Mouse (Mus musculus): Measurements from ENCODE around the gene Mtrex. TPM values are rescaled to one million over a fixed set of nuclear protein-coding genes. Genes with fewer than 3 reads are reported as not detected.

The Mtrex gene
- polyA plus RNA-seq (2015; fragmentation: Nextera tagmentation; extraction: Ambion mirVana), result 62.5 and 63.7 TPM in 2 replicates

GRCm38 (mm10) chr13:112927287-112928001, at the start of gene Mtrex, which contains the start of gene Dhx29:
TSS of gene Mtrex (minus strand) at chr13:112927398.
TSS of gene Dhx29 (plus strand) at chr13:112927454.
- Histone ChIP-seq H3K4me1 (ENCODE audit: control insufficient read depth, insufficient read depth, low read length) (peaks cover 15% of the 10 kb centered on the region), H3K4me2 (ENCODE audit: low read depth, low read length) (peak within 1 kb of the TSS; percentile 62), H3K27me3 (ENCODE audit: control insufficient read depth, insufficient read depth, low read length) (no peaks in the 10 kb centered on the region), H3K4me3 (replicated peaks; ENCODE audit: low read length) (peak within 1 kb of the TSS; percentile 95), H3K36me3 (ENCODE audit: control insufficient read depth, insufficient read depth, low read length) (no peaks in the 10 kb centered on the region), H3K27ac (ENCODE audit: low read length) (peak within 1 kb of the TSS; percentile 85), H3K9ac (ENCODE audit: low read length) (peak within 1 kb of the TSS; percentile 83), H3K9me3 (replicated peaks; ENCODE audit: control insufficient read depth, low read length) (no peaks in the 10 kb centered on the region)
- ATAC-seq (ENCODE audit: insufficient read depth, low FRiP score), result peak; percentile 98
- WGBS, result under 1% methylated on average over 57 of the region's 57 CpGs

- H3K4me3 ChIP-seq (replicated peaks; ENCODE audit: low read length), result no peak overlapping the region
- no peaks in the 10 kb centered on the region for H3K9me3 ChIP-seq (replicated peaks; ENCODE audit: control insufficient read depth, low read length)
- WGBS, result 39% methylated on average over 10 of the region's 10 CpGs
- H3K27me3 ChIP-seq (ENCODE audit: control insufficient read depth, insufficient read depth, low read length), result 0 out of 2 replicates have a peak, but pooled peaks cover 5% of the 10 kb centered on the region
- H3K4me2 ChIP-seq (ENCODE audit: low read depth, low read length), result no peak overlapping the region; the same call in 1 of the 2 replicates
- no peak for ATAC-seq (ENCODE audit: insufficient read depth, low FRiP score)
- H3K4me1 ChIP-seq (ENCODE audit: control insufficient read depth, insufficient read depth, low read length), result 0 out of 2 replicates have a peak, but pooled peaks cover 2% of the 10 kb centered on the region
- no peak overlapping the region for H3K27ac ChIP-seq (ENCODE audit: low read length)
- H3K36me3 ChIP-seq (ENCODE audit: control insufficient read depth, insufficient read depth, low read length), result no peaks in the 10 kb centered on the region
- no peak overlapping the region for H3K9ac ChIP-seq (ENCODE audit: low read length)
Measured at GRCm38 (mm10) chr13:112976720-112977119, 49.5 kb upstream of the Mtrex start.

- Histone ChIP-seq H3K27me3 (ENCODE audit: control insufficient read depth, insufficient read depth, low read length) (no peaks in the 10 kb centered on the region), H3K4me3 (replicated peaks; ENCODE audit: low read length) (no peak overlapping the region), H3K4me2 (ENCODE audit: low read depth, low read length) (no peak overlapping the region), H3K4me1 (ENCODE audit: control insufficient read depth, insufficient read depth, low read length) (no peaks in the 10 kb centered on the region), H3K9me3 (replicated peaks; ENCODE audit: control insufficient read depth, low read length) (no peaks in the 10 kb centered on the region), H3K36me3 (ENCODE audit: control insufficient read depth, insufficient read depth, low read length) (peaks cover 4% of the 10 kb centered on the region; the same call in 1 of the 2 replicates), H3K9ac (ENCODE audit: low read length) (no peak overlapping the region), H3K27ac (ENCODE audit: low read length) (no peak overlapping the region)
- 91% methylated on average over 5 of the region's 5 CpGs for WGBS
- no peak for ATAC-seq (ENCODE audit: insufficient read depth, low FRiP score)
Measured at GRCm38 (mm10) chr13:112967267-112967666, 40.1 kb upstream of the Mtrex start.

GRCm38 (mm10) chr13:112964421-112964820, 37.2 kb upstream of the Mtrex start:
- Histone ChIP-seq H3K4me2 (ENCODE audit: low read depth, low read length) (no peak overlapping the region), H3K9me3 (replicated peaks; ENCODE audit: control insufficient read depth, low read length) (no peaks in the 10 kb centered on the region), H3K27me3 (ENCODE audit: control insufficient read depth, insufficient read depth, low read length) (no peaks in the 10 kb centered on the region), H3K4me1 (ENCODE audit: control insufficient read depth, insufficient read depth, low read length) (no peaks in the 10 kb centered on the region), H3K9ac (ENCODE audit: low read length) (no peak overlapping the region), H3K36me3 (ENCODE audit: control insufficient read depth, insufficient read depth, low read length) (peaks cover 6% of the 10 kb centered on the region; the same call in 1 of the 2 replicates), H3K27ac (ENCODE audit: low read length) (no peak overlapping the region), H3K4me3 (replicated peaks; ENCODE audit: low read length) (no peak overlapping the region)
- 91% methylated on average over 12 of the region's 12 CpGs for WGBS
- ATAC-seq (ENCODE audit: insufficient read depth, low FRiP score), result no peak

GRCm38 (mm10) chr13:112963081-112963480, 35.9 kb upstream of the Mtrex start:
- H3K27me3 ChIP-seq (ENCODE audit: control insufficient read depth, insufficient read depth, low read length), result no peaks in the 10 kb centered on the region
- no peak overlapping the region for H3K4me3 ChIP-seq (replicated peaks; ENCODE audit: low read length)
- H3K4me1 ChIP-seq (ENCODE audit: control insufficient read depth, insufficient read depth, low read length), result no peaks in the 10 kb centered on the region
- H3K36me3 ChIP-seq (ENCODE audit: control insufficient read depth, insufficient read depth, low read length), result peaks cover 6% of the 10 kb centered on the region; the same call in 1 of the 2 replicates
- H3K27ac ChIP-seq (ENCODE audit: low read length), result no peak overlapping the region
- H3K9ac ChIP-seq (ENCODE audit: low read length), result no peak overlapping the region
- 77% methylated on average over 5 of the region's 5 CpGs for WGBS
- no peak overlapping the region for H3K4me2 ChIP-seq (ENCODE audit: low read depth, low read length)
- no peaks in the 10 kb centered on the region for H3K9me3 ChIP-seq (replicated peaks; ENCODE audit: control insufficient read depth, low read length)
- no peak for ATAC-seq (ENCODE audit: insufficient read depth, low FRiP score)

GRCm38 (mm10) chr13:112954067-112954466, 26.9 kb upstream of the Mtrex start:
- H3K9me3 ChIP-seq (replicated peaks; ENCODE audit: control insufficient read depth, low read length), result no peaks in the 10 kb centered on the region
- no peaks in the 10 kb centered on the region for H3K4me1 ChIP-seq (ENCODE audit: control insufficient read depth, insufficient read depth, low read length)
- no peak for ATAC-seq (ENCODE audit: insufficient read depth, low FRiP score)
- no peak overlapping the region for H3K27ac ChIP-seq (ENCODE audit: low read length)
- peaks cover 31% of the 10 kb centered on the region for H3K36me3 ChIP-seq (ENCODE audit: control insufficient read depth, insufficient read depth, low read length)
- no peak overlapping the region for H3K4me2 ChIP-seq (ENCODE audit: low read depth, low read length)
- WGBS, result 93% methylated on average over 8 of the region's 8 CpGs
- no peaks in the 10 kb centered on the region for H3K27me3 ChIP-seq (ENCODE audit: control insufficient read depth, insufficient read depth, low read length)
- H3K4me3 ChIP-seq (replicated peaks; ENCODE audit: low read length), result no peak overlapping the region
- H3K9ac ChIP-seq (ENCODE audit: low read length), result no peak overlapping the region

- no peaks in the 10 kb centered on the region for H3K27me3 ChIP-seq (ENCODE audit: control insufficient read depth, insufficient read depth, low read length)
- H3K36me3 ChIP-seq (ENCODE audit: control insufficient read depth, insufficient read depth, low read length), result peaks cover 9% of the 10 kb centered on the region
- H3K4me2 ChIP-seq (ENCODE audit: low read depth, low read length), result no peak overlapping the region
- H3K9me3 ChIP-seq (replicated peaks; ENCODE audit: control insufficient read depth, low read length), result no peaks in the 10 kb centered on the region
- no peak for ATAC-seq (ENCODE audit: insufficient read depth, low FRiP score)
- H3K27ac ChIP-seq (ENCODE audit: low read length), result no peak overlapping the region
- no peak overlapping the region for H3K4me3 ChIP-seq (replicated peaks; ENCODE audit: low read length)
- 84% methylated on average over 6 of the region's 6 CpGs for WGBS
- no peaks in the 10 kb centered on the region for H3K4me1 ChIP-seq (ENCODE audit: control insufficient read depth, insufficient read depth, low read length)
- H3K9ac ChIP-seq (ENCODE audit: low read length), result no peak overlapping the region
Measured at GRCm38 (mm10) chr13:112945900-112946299, 18.7 kb upstream of the Mtrex start.

- no peak overlapping the region for H3K4me3 ChIP-seq (replicated peaks; ENCODE audit: low read length)
- H3K9ac ChIP-seq (ENCODE audit: low read length), result no peak overlapping the region
- 87% methylated on average over 9 of the region's 9 CpGs for WGBS
- ATAC-seq (ENCODE audit: insufficient read depth, low FRiP score), result no peak
- no peaks in the 10 kb centered on the region for H3K4me1 ChIP-seq (ENCODE audit: control insufficient read depth, insufficient read depth, low read length)
- no peak overlapping the region for H3K27ac ChIP-seq (ENCODE audit: low read length)
- H3K4me2 ChIP-seq (ENCODE audit: low read depth, low read length), result no peak overlapping the region
- H3K27me3 ChIP-seq (ENCODE audit: control insufficient read depth, insufficient read depth, low read length), result no peaks in the 10 kb centered on the region
- H3K36me3 ChIP-seq (ENCODE audit: control insufficient read depth, insufficient read depth, low read length), result peaks cover 7% of the 10 kb centered on the region
- H3K9me3 ChIP-seq (replicated peaks; ENCODE audit: control insufficient read depth, low read length), result no peaks in the 10 kb centered on the region
Measured at GRCm38 (mm10) chr13:112945312-112945711, 18.1 kb upstream of the Mtrex start.

GRCm38 (mm10) chr13:112941879-112942330, 14.7 kb upstream of the Mtrex start:
- H3K9ac ChIP-seq (ENCODE audit: low read length), result no peak overlapping the region
- no peak for ATAC-seq (ENCODE audit: insufficient read depth, low FRiP score)
- no peaks in the 10 kb centered on the region for H3K27me3 ChIP-seq (ENCODE audit: control insufficient read depth, insufficient read depth, low read length)
- H3K9me3 ChIP-seq (replicated peaks; ENCODE audit: control insufficient read depth, low read length), result no peaks in the 10 kb centered on the region
- no peaks in the 10 kb centered on the region for H3K4me1 ChIP-seq (ENCODE audit: control insufficient read depth, insufficient read depth, low read length)
- no peak overlapping the region for H3K27ac ChIP-seq (ENCODE audit: low read length)
- no peaks in the 10 kb centered on the region; the same call in 1 of the 2 replicates for H3K36me3 ChIP-seq (ENCODE audit: control insufficient read depth, insufficient read depth, low read length)
- H3K4me2 ChIP-seq (ENCODE audit: low read depth, low read length), result no peak overlapping the region
- WGBS, result 54% methylated on average over 15 of the region's 15 CpGs
- H3K4me3 ChIP-seq (replicated peaks; ENCODE audit: low read length), result no peak overlapping the region
